Mouse (Mus musculus) gonadal fat pad, adult 2 months (tissue): ENCODE measurements around the gene Plscr2. TPM values are rescaled to one million over a fixed set of nuclear protein-coding genes. Genes with fewer than 3 reads are reported as not detected.
"Not testable (repeated sequence)": the region's sequence is repeated elsewhere in the genome, so short reads cannot be mapped to it uniquely, and the experiment has no call there.

Experiments used
- DNase-seq: peaks from one replicate; pipeline ENCODE4 v3.0.0-alpha.2; 2012; ENCODE audit warnings: low read depth
- polyA plus RNA-seq: library from polyadenylated mRNA; depleted of rRNA; stranded (reverse); fragments of >200 nt; gene quantifications from 2 replicates; pipeline ENCODE4 v1.2.3, GENCODE M21; 2012

Plscr2 gene
- polyA plus RNA-seq, 1 experiment: 5.8 TPM

- no peak for DNase-seq
Observed at GRCm38 (mm10) chr9:92273956-92274762, 1.2 kb upstream of the Plscr2 start.

GRCm38 (mm10) chr9:92276360-92276759 lies 958 bp downstream of the Plscr2 start:
- no peak for DNase-seq

- no peak for DNase-seq
Observed at GRCm38 (mm10) chr9:92280048-92280447, 4.6 kb downstream of the Plscr2 start.

GRCm38 (mm10) chr9:92282563-92283171 lies 7.3 kb downstream of the Plscr2 start:
- no peak for DNase-seq

- no peak for DNase-seq
Observed at GRCm38 (mm10) chr9:92289675-92290074, 14.3 kb downstream of the Plscr2 start.

GRCm38 (mm10) chr9:92292169-92292568 lies 16.8 kb downstream of the Plscr2 start:
- DNase-seq: no peak

- DNase-seq: no peak
Observed at GRCm38 (mm10) chr9:92292922-92293321, 17.5 kb downstream of the Plscr2 start.

GRCm38 (mm10) chr9:92293560-92294548 lies 18.5 kb downstream of the Plscr2 start:
- no peak for DNase-seq

- DNase-seq: no peak
Observed at GRCm38 (mm10) chr9:92298288-92298687, 22.9 kb downstream of the Plscr2 start.

GRCm38 (mm10) chr9:92301213-92301612 lies 25.8 kb downstream of the Plscr2 start:
- DNase-seq: no peak

GRCm38 (mm10) chr9:92305075-92305474 lies 29.7 kb downstream of the Plscr2 start:
- no peak for DNase-seq

GRCm38 (mm10) chr9:92305620-92306220 lies 30.3 kb downstream of the Plscr2 start:
- DNase-seq: no peak

- DNase-seq: no peak
Observed at GRCm38 (mm10) chr9:92309077-92309476, 33.7 kb downstream of the Plscr2 start, which contains the start of gene 1700057G04Rik. Gene 1700057G04Rik, plus strand, starts transcription at chr9:92309377.

GRCm38 (mm10) chr9:92316791-92317190 lies 41.4 kb downstream of the Plscr2 start:
- DNase-seq: no peak

- DNase-seq: not testable (repeated sequence)
Observed at GRCm38 (mm10) chr9:92325936-92326335, 50.5 kb downstream of the Plscr2 start.

- DNase-seq: no peak
Observed at GRCm38 (mm10) chr9:92326813-92327212, 51.4 kb downstream of the Plscr2 start.

- no peak for DNase-seq
Observed at GRCm38 (mm10) chr9:92331383-92331782, 56.0 kb downstream of the Plscr2 start.

- DNase-seq: no peak
Observed at GRCm38 (mm10) chr9:92334845-92335244, 59.4 kb downstream of the Plscr2 start.

- no peak for DNase-seq
Observed at GRCm38 (mm10) chr9:92335277-92335818, 59.9 kb downstream of the Plscr2 start.

- DNase-seq: no peak
Observed at GRCm38 (mm10) chr9:92337063-92337462, 61.7 kb downstream of the Plscr2 start.

- DNase-seq: no peak
Observed at GRCm38 (mm10) chr9:92337661-92338060, 62.3 kb downstream of the Plscr2 start.
